Mouse (Mus musculus) spleen, postnatal 0 days (tissue): ENCODE results near the gene Gm20425. TPM values are rescaled to one million over a fixed set of nuclear protein-coding genes. Genes with fewer than 3 reads are reported as not detected.

ENCODE experiments used
- polyA plus RNA-seq: library from polyadenylated mRNA; unstranded; fragments of >200 nt; fragmentation: Nextera tagmentation; extraction: Ambion mirVana; gene quantifications from 2 replicates; pipeline ENCODE4 v1.2.1, GENCODE M21; 2015

Gm20425 gene
- 2.2 and 4.3 TPM in 2 replicates for polyA plus RNA-seq

GRCm38 (mm10) chr9:103230151-103230951 is at the start of gene Gm20425, which contains the start of gene Trf:
Gene Gm20425, minus strand, starts transcription at chr9:103230307.
Gene Trf, minus strand, starts transcription at chr9:103230444.

GRCm38 (mm10) chr9:103201561-103202260 is 28.4 kb downstream of the Gm20425 start, which contains the start of gene Srprb:
Gene Srprb, minus strand, starts transcription at chr9:103202137.

Other genes with a start within 250 kb of the Gm20425 start
- gene Slco2a1, start 241.6 kb downstream of the Gm20425 start, polyA plus RNA-seq = 18.7 and 25.4 TPM in 2 replicates
- gene Rab6b, start 118.5 kb downstream of the Gm20425 start, polyA plus RNA-seq = 2.2 and 2.4 TPM in 2 replicates
- 16.0 and 19.0 TPM in 2 replicates for gene Srprb, start 28.2 kb downstream of the Gm20425 start, polyA plus RNA-seq
- 56.6 and 76.2 TPM in 2 replicates for gene Trf, start 137 bp upstream of the Gm20425 start, polyA plus RNA-seq
- gene 1300017J02Rik, start 74.8 kb upstream of the Gm20425 start, polyA plus RNA-seq = 30.8 and 34.0 TPM in 2 replicates
- gene Topbp1, start 74.9 kb upstream of the Gm20425 start, polyA plus RNA-seq = 54.5 and 60.3 TPM in 2 replicates
- 50.6 and 52.4 TPM in 2 replicates for gene Cdv3, start 135.5 kb upstream of the Gm20425 start, polyA plus RNA-seq